Mouse (Mus musculus) hindbrain, embryonic 12.5 days (tissue): ENCODE data around the gene Fads2. TPM values are rescaled to one million over a fixed set of nuclear protein-coding genes. Genes with fewer than 3 reads are reported as not detected.

Experiments used
- ATAC-seq: fragments of 200-750 bp; cut with Nextera tagmentation; 2 replicates; pipeline ENCODE4 v1.8.0; 2017; ENCODE audit warnings: moderate TSS enrichment; ENCODE audit not compliant: low FRiP score
- H3K27ac ChIP-seq: fragments of 300-500 bp; sonication (generic); 2 replicates; pipeline ENCODE4 v1.5.1; 2016; ENCODE audit warnings: mild to moderate bottlenecking
- H3K27me3 ChIP-seq: fragments of 300-500 bp; sonication (generic); 2 replicates; pipeline ENCODE4 v1.6.1; 2016; ENCODE audit warnings: mild to moderate bottlenecking
- H3K36me3 ChIP-seq: fragments of 300-500 bp; sonication (generic); 2 replicates; pipeline ENCODE4 v1.6.1; 2016; ENCODE audit warnings: mild to moderate bottlenecking
- H3K4me1 ChIP-seq: fragments of 300-500 bp; sonication (generic); 2 replicates; pipeline ENCODE4 v1.6.1; 2016
- H3K4me2 ChIP-seq: fragments of 300-500 bp; sonication (generic); replicated peaks from 2 replicates; pipeline ENCODE4 v1.6.1; 2016; ENCODE audit warnings: mild to moderate bottlenecking
- H3K4me3 ChIP-seq: fragments of 300-500 bp; sonication (generic); 2 replicates; pipeline ENCODE4 v1.5.1; 2016; ENCODE audit warnings: mild to moderate bottlenecking
- H3K9ac ChIP-seq: fragments of 300-500 bp; sonication (generic); 2 replicates; pipeline ENCODE4 v1.6.1; 2016; ENCODE audit warnings: mild to moderate bottlenecking, moderate library complexity
- H3K9me3 ChIP-seq: fragments of 300-500 bp; sonication (generic); replicated peaks from 2 replicates; pipeline ENCODE4 v1.6.1; 2016; ENCODE audit warnings: mild to moderate bottlenecking
- WGBS: fragments of 180-500 bp; shearing (Covaris S2); methylation state at CpG from one replicate; pipeline ENCODE4 v1.1.7; 2016; 5-methylcytosine and 5-hydroxymethylcytosine counted together
- polyA plus RNA-seq: library from polyadenylated mRNA; unstranded; fragments of >200 nt; fragmentation: Nextera tagmentation; extraction: Ambion mirVana; gene quantifications from 2 replicates; pipeline ENCODE4 v1.2.1, GENCODE M21; 2016

Gene Fads2
- polyA plus RNA-seq, 1 experiment from 2014 or later: 177 TPM

DNA sequence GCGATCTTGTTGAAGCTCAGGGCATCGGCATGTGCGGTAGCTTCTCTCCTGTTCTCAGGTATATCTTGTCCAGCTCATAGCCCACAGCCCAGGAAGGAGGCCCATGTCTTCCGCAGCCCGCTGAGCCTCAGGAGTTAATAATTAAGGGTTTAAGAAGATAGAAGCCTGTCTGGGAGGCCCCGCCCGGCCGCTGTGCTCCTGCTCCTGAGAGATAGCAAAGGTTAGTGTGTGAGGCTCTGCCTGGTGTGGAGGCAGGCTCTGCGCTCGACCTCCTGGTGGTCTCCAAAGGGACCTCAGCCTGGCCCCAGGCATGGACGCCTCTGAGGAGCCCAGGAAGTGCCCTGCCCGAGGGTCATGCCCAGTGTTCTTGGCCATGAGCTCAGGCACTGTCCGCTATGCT is 86.7 kb downstream of the Fads2 start:
- Histone ChIP-seq H3K27me3 (peaks cover 8% of the 10 kb centered on the region), H3K9ac (no peak overlapping the region), H3K4me3 (no peak overlapping the region), H3K4me2 (no peak overlapping the region), H3K9me3 (no peaks in the 10 kb centered on the region), H3K27ac (no peak overlapping the region), H3K4me1 (peaks cover 31% of the 10 kb centered on the region), H3K36me3 (no peaks in the 10 kb centered on the region)
- ATAC-seq: no peak
- WGBS: 73% methylated on average over 13 of the region's 13 CpGs

DNA sequence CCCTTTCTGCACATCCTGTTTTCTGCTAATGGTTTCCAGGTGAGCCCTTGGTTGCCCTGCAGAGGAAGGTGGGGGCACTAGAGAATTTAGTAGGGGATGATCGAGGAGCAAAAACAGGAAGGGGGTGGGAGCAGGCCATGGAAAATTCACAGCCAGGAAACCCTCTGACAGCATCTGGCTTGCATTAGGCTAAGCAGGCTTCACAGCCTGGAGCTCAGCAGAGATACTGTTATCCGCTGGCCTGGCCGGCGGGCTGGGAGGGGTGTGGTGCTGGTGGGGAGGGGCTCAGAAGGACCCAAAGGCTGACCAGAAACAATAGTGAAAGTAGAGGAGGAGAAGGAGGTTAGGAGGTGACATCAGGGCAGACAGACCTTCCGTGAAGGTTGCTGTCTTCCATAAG is 87.6 kb downstream of the Fads2 start:
- no peaks in the 10 kb centered on the region for H3K36me3 ChIP-seq
- H3K4me1 ChIP-seq: peaks cover 25% of the 10 kb centered on the region
- 70% methylated on average over 5 of the region's 5 CpGs for WGBS
- no peak for ATAC-seq
- H3K9ac ChIP-seq: no peak overlapping the region; the same call in 1 of the 2 replicates
- no peak overlapping the region for H3K4me2 ChIP-seq
- H3K9me3 ChIP-seq: no peaks in the 10 kb centered on the region
- no peak overlapping the region for H3K27ac ChIP-seq
- H3K4me3 ChIP-seq: no peak overlapping the region
- H3K27me3 ChIP-seq: peaks cover under 1% of the 10 kb centered on the region; the same call in 1 of the 2 replicates

DNA sequence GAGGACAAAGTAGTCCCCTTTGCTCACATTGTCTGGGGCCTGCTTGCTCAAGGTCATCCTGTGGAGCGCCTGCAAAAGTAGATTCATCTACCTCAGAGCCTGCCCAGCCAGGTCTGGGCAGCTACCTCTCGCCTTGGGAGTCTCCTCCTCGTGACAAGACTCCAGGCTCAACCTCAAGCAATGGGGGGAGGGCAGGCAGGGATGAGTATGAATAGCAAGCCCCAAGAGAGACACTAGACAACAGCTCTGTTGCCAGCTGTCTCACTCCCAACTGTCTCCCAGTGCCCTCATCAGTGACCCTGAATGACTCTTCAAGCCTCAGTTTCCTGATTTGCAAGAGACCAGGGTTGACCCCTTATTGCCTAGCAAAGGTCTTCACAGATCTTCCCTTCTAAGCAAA is 88.2 kb downstream of the Fads2 start:
- Histone ChIP-seq H3K9me3 (no peaks in the 10 kb centered on the region), H3K4me1 (peaks cover 21% of the 10 kb centered on the region), H3K4me2 (no peak overlapping the region), H3K9ac (no peak overlapping the region; the same call in 1 of the 2 replicates), H3K27me3 (no peaks in the 10 kb centered on the region), H3K36me3 (no peaks in the 10 kb centered on the region), H3K27ac (peak overlapping the region; percentile 71), H3K4me3 (no peak overlapping the region)
- ATAC-seq: no peak
- WGBS: 44% methylated on average over 3 of the region's 3 CpGs

DNA sequence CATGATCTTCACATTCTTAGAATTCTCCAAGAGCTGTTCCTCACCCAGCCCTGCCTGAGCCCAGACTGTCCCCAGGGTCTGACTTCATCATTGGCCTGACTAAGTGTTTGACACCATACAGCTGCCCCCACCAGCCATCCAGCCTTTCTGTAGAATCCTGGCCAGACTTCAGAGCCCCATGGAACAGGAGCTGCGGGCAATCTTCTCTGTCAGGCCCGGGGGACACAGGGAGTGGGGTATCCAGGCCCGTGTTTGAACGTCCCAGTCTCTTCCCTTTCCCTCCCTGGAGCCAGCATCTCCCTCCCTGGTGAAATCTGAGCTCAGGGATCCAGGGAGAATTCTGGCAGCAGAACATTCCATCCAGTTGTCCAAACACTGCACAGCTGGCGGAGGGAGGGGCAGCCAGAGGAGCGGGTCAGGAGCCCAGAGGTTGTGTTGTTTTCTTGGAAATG is 88.7 kb downstream of the Fads2 start:
- Histone ChIP-seq H3K27me3 (no peaks in the 10 kb centered on the region), H3K4me3 (no peak overlapping the region), H3K4me2 (no peak overlapping the region), H3K27ac (peak overlapping the region; percentile 69; the same call in 1 of the 2 replicates), H3K4me1 (peaks cover 19% of the 10 kb centered on the region), H3K9me3 (no peaks in the 10 kb centered on the region), H3K9ac (no peak overlapping the region), H3K36me3 (no peaks in the 10 kb centered on the region)
- ATAC-seq: no peak
- 53% methylated on average over 6 of the region's 6 CpGs for WGBS

Other genes starting within 250 kb of the Fads2 start
- 83.0 and 95.1 TPM in 2 replicates for gene Incenp, start 202.2 kb downstream of the Fads2 start, polyA plus RNA-seq
- gene Fth1, start 121.1 kb downstream of the Fads2 start, polyA plus RNA-seq: 1,445 and 1,581 TPM in 2 replicates
- gene Best1, start 100.1 kb downstream of the Fads2 start, polyA plus RNA-seq: 0.94 and 1.1 TPM in 2 replicates
- gene Rab3il1, start 100.1 kb downstream of the Fads2 start, polyA plus RNA-seq: 35.4 and 40.0 TPM in 2 replicates
- gene Fads3, start 60.2 kb downstream of the Fads2 start, polyA plus RNA-seq: 13.1 and 16.6 TPM in 2 replicates
- gene Fads1, start 81.1 kb upstream of the Fads2 start, polyA plus RNA-seq: 175 and 183 TPM in 2 replicates
- gene Tmem258, start 102.3 kb upstream of the Fads2 start, polyA plus RNA-seq: 313 and 342 TPM in 2 replicates
- gene Fen1, start 102.4 kb upstream of the Fads2 start, polyA plus RNA-seq: 60.3 and 62.4 TPM in 2 replicates
- 1.3 and 1.9 TPM in 2 replicates for gene Myrf, start 139.0 kb upstream of the Fads2 start, polyA plus RNA-seq
- gene Dagla, start 203.1 kb upstream of the Fads2 start, polyA plus RNA-seq: 4.9 and 5.1 TPM in 2 replicates